Mouse (Mus musculus): ENCODE data around the gene Glis3.

Glis3 gene

GRCm38 (mm10) chr19:28533576-28533975, 146.3 kb downstream of the Glis3 start:
- DNase-seq (ENCODE audit: low read depth): no peak

- DNase-seq (ENCODE audit: low read depth): no peak
Observed at GRCm38 (mm10) chr19:28531750-28532149, 148.1 kb downstream of the Glis3 start.

GRCm38 (mm10) chr19:28530846-28531245, 149.0 kb downstream of the Glis3 start:
- DNase-seq (ENCODE audit: low read depth): peak; percentile 7

GRCm38 (mm10) chr19:28529006-28529405, 150.9 kb downstream of the Glis3 start:
- no peak for DNase-seq (ENCODE audit: low read depth)

- no peak for DNase-seq (ENCODE audit: low read depth)
Observed at GRCm38 (mm10) chr19:28527446-28527845, 152.4 kb downstream of the Glis3 start.

GRCm38 (mm10) chr19:28525331-28525730, 154.5 kb downstream of the Glis3 start:
- DNase-seq (ENCODE audit: low read depth): no peak

- DNase-seq (ENCODE audit: low read depth): no peak
Observed at GRCm38 (mm10) chr19:28522289-28522688, 157.6 kb downstream of the Glis3 start.

GRCm38 (mm10) chr19:28520761-28521181, 159.1 kb downstream of the Glis3 start:
- DNase-seq (ENCODE audit: low read depth): no peak

GRCm38 (mm10) chr19:28520128-28520745, 159.6 kb downstream of the Glis3 start:
- DNase-seq (ENCODE audit: low read depth): no peak

- no peak for DNase-seq (ENCODE audit: low read depth)
Observed at GRCm38 (mm10) chr19:28519296-28519695, 160.6 kb downstream of the Glis3 start.

- no peak for DNase-seq (ENCODE audit: low read depth)
Observed at GRCm38 (mm10) chr19:28518846-28519245, 161.0 kb downstream of the Glis3 start.

- DNase-seq (ENCODE audit: low read depth): no peak
Observed at GRCm38 (mm10) chr19:28518266-28518665, 161.6 kb downstream of the Glis3 start.

GRCm38 (mm10) chr19:28517464-28518080, 162.3 kb downstream of the Glis3 start:
- no peak for DNase-seq (ENCODE audit: low read depth)

GRCm38 (mm10) chr19:28516487-28516886, 163.4 kb downstream of the Glis3 start:
- no peak for DNase-seq (ENCODE audit: low read depth)

- DNase-seq (ENCODE audit: low read depth): no peak
Observed at GRCm38 (mm10) chr19:28512475-28512874, 167.4 kb downstream of the Glis3 start.

- no peak for DNase-seq (ENCODE audit: low read depth)
Observed at GRCm38 (mm10) chr19:28511910-28512309, 168.0 kb downstream of the Glis3 start.

GRCm38 (mm10) chr19:28505376-28505775, 174.5 kb downstream of the Glis3 start:
- DNase-seq (ENCODE audit: low read depth): no peak

- no peak for DNase-seq (ENCODE audit: low read depth)
Observed at GRCm38 (mm10) chr19:28503011-28503410, 176.9 kb downstream of the Glis3 start.

- DNase-seq (ENCODE audit: low read depth): no peak
Observed at GRCm38 (mm10) chr19:28500975-28501374, 178.9 kb downstream of the Glis3 start.

- DNase-seq (ENCODE audit: low read depth): no peak
Observed at GRCm38 (mm10) chr19:28500505-28500904, 179.4 kb downstream of the Glis3 start.

GRCm38 (mm10) chr19:28499786-28500185, 180.1 kb downstream of the Glis3 start:
- no peak for DNase-seq (ENCODE audit: low read depth)

- no peak for DNase-seq (ENCODE audit: low read depth)
Observed at GRCm38 (mm10) chr19:28495926-28496325, 184.0 kb downstream of the Glis3 start.

- no peak for DNase-seq (ENCODE audit: low read depth)
Observed at GRCm38 (mm10) chr19:28493605-28494260, 186.1 kb downstream of the Glis3 start.
